Mouse (Mus musculus) thymus, postnatal 14 days (tissue): Measurements from ENCODE around the gene Pts.

Source experiments
- DNase-seq: peaks from one replicate; pipeline ENCODE4 v3.0.0; 2021

The Pts gene

DNA sequence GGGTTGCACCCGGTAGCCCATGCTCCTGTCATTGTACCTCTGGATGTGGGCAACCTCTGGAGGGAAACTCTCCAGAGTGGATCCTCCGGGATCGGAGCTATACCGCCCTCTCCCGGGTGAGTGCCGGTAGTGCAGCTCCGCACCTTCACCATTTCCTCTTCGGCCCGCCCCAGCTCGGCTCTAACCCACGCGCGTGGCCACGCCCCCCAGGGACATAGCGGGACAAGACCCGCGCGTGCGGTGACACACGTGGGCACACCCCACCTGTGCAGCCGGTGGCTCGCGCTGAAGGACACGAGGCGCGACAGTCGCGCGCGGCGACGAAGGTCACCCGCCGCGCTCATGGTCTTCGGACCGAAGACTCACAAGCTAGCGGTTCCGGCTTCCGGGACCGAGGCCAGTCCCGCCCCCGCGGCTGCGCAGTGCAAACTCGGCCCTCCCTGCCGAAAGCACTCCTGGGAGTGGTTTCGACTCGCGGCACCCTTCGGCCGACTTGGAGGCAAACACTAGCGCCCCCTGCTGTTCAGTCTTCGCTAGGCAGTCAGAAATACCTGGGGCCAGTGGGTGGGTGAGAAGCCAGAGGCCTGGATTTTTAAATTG lies at the start of gene Pts:
TSS of gene Pts (minus strand) at position 432 of the 600 bp plus-strand sequence.
- peak; percentile 98 for DNase-seq

GRCm38 (mm10) chr9:50569599-50570525 lies 41.3 kb upstream of the Pts start:
- DNase-seq = no peak

- no peak for DNase-seq
Observed at GRCm38 (mm10) chr9:50567881-50568280, 39.4 kb upstream of the Pts start.

GRCm38 (mm10) chr9:50567372-50567771 lies 38.8 kb upstream of the Pts start:
- no peak for DNase-seq

GRCm38 (mm10) chr9:50565940-50566339 lies 37.4 kb upstream of the Pts start:
- DNase-seq = no peak

DNA sequence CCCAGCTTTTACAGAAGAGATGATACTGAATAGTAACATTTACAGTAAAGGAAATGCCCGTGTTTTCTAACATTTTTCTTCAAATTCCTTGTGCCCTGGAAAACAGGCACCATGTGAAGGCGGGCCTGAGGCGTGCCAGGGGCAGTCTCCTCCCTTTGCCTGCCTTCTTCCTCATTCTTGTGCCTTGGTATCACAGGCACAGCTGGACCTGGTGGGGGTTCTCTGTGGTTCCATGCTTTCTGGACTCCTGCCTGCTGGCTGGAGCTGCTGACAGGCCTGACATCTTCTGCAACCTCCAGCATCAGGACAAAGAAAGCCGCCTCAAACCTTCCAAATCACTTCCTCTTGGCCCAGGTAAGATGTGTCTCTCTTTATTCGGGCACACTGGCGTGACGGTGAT lies 36.6 kb upstream of the Pts start:
- DNase-seq = no peak

DNA sequence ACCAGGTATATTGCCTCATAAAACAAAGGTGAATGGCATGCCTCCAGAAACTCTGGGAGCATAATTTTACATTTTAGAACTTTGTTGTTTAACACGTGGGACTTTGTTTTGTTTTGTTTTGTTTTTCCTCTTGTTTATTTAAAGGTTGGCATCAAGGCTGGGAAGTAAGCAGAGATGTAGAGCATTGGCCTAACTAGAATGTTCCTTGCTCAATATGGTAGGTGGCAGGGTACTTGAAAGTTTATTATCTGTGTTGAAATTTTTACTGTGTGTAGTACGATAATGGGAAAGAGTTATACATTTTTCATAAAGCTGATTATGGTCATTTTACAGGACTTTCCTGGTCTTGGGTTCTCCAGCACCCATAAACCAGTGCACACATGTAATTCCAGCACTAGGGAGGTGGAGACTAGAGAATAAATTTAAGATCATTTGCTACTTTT lies 33.4 kb upstream of the Pts start:
- DNase-seq = no peak

DNA sequence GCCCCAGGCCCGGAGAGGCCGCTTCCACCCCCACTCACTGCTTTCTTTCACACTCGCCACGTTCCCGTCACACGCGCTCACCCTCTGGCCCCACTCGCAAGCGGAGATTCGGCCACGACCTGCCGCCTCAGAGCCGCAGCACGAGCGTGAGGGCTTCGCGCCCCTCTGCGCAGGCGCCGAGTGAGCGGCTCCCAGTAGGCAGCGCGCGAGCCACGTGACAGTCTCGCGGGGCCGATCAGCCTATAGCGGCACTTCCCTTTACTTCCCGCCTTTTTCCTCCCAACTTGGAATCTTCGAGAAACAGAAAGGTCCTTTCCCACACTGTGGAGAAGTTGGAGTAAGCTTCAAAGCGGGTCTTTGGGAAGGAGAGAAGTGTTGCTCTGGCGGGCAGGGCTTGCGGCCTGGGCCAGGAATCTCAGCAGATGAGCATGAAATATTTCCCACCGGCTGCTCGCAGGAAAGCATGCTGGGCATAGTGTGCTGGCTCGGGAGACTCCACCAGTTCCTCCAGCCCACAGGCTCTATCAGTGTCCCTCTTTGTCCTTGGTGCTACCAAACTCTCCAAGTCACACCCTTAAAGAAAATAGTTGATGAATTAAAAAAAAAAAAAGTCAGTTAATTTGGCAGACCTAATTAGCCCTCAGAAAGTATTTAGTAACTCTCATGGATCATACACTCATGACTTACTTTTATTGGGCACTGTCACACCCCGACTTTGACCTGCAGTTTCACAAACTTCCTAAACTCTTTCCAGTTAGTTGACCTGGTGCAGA lies 32.8 kb upstream of the Pts start, which contains the start of gene Tex12:
TSS of gene Tex12 (minus strand) at position 181 of the 773 bp plus-strand sequence.
- DNase-seq = no peak

DNA sequence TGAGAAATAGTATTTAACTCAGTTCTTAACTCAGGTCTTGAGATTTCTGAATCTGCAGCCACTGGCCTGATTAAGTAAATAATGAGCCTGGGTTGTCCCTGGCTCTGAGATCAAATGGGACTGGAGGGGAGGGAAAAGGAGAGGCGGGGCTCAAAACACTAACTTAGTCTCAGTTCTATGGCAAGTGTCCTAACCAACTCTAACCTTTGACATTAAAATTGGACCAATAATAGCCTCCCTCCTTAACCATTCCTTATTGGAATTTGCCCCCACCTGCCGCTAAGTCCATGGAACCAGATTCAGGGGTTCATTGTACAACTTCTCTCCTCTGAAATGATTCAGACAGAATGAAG lies 26.5 kb upstream of the Pts start, which contains the start of gene Bco2:
TSS of gene Bco2 (minus strand) at position 88 of the 353 bp plus-strand sequence.
- DNase-seq = no peak

DNA sequence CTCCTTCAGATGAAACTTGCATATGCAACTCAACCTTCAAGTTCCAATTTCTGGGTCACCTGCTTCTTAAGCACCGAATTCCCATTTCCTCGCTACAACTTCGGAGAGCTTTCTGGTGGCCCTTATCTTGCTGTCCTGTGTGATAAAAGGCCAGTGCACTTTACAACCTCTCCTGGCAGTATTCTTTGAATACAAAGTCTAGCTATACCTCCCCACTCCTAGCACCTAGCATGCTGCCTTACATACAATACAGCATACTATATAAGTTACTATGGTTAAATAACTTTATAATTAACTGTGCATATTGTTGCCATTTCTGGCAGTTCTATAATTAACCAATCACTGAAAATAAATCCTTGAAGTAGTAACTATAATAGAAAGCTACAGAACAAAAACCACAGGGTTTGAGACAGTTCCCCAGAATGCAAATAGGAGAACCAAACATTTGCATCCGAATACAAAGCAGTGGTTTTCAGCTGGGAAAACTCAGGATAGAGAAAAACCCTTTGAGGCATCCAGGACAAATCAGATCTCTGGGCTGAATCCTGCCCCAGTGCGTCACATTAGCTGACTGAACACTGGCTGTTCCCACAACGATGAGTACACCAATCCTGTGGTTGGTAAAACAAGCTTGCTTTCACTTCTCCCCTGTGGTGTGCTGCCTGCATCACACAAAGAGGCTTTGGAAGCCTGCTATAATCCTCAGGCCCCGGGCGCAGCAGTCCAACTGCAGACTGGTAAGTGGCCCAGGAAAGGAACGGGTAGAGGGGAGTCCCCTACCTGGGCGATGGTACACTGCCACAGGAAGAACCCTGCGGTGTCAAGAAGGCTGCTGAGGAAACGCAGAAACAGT lies 25.9 kb upstream of the Pts start, which contains the start of gene Il18:
TSS of gene Il18 (plus strand) at position 587 of the 853 bp plus-strand sequence.
- peak; percentile 50 for DNase-seq

DNA sequence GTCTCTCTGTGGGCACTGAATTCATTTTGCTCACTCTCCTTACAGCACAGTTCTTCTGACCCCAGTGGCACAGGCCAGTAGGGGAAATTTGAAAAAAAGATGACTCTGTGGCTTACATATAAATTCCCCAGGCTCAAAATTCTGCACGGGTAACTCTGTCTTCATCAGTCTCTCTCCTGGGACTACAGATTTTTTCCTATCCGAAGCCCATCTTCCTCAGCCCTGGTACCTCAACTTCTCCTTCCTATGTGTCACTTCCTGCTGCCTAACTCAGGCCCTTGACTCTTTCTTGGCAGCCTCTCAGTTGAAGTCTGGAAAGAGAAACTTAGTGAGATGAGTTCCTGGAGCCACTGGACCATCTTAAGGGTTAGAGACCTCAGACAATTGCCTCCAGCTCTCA lies 25.0 kb upstream of the Pts start:
- DNase-seq = no peak

- DNase-seq = no peak
Observed at GRCm38 (mm10) chr9:50552206-50552605, 23.7 kb upstream of the Pts start.

- DNase-seq = no peak
Observed at GRCm38 (mm10) chr9:50548936-50549335, 20.4 kb upstream of the Pts start.

DNA sequence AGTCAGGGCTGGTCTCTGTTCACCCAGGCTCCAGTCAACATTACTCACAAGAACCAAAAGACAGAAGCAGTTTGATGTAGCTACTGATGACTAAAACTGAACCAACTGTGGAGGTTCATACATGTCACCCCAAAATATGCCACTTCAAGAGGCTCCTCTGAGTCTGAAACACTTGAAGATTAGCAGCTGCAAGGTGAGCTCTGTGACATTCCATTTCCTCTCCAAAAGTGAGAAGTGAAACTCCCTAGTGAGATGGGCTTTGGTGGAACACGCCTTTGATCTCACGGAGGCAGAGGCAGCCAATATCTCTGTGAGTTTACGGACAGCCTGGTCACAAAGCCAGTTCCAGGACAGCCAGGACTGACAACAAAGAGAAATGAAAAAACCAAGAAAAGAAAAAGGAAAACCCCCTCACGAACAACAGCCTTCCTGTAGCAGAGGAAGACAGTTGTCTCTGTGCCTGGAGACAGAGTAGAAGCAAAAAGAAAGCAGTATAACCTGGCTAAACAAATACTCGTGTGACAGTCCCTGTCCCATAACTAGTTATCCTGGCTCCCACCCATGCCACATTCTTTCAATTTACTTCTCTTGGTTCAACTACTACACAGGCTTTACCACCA lies 19.4 kb upstream of the Pts start:
- DNase-seq = peak; percentile 42

- no peak for DNase-seq
Observed at GRCm38 (mm10) chr9:50542401-50542800, 13.9 kb upstream of the Pts start.

DNA sequence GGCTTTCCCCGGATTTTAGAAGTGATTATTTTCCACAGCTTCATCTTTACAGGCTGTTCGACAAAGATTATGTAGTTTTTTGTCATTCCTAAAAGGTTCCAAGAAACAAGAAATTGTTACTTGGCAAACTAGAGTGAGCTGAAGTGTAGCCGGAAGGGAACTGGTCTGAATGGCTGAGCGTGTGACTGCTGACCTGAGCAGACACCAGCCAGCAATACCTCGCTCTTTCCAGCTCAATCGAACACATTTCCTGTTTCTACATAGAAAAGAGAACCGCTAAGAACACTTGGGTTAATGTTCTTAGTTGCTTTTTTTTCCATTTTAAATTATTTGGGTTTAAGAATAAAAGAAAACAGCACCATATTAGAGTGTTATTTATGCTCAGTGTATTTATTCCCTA lies 11.6 kb upstream of the Pts start:
- DNase-seq = no peak

- no peak for DNase-seq
Observed at GRCm38 (mm10) chr9:50537295-50537694, 8.8 kb upstream of the Pts start.

DNA sequence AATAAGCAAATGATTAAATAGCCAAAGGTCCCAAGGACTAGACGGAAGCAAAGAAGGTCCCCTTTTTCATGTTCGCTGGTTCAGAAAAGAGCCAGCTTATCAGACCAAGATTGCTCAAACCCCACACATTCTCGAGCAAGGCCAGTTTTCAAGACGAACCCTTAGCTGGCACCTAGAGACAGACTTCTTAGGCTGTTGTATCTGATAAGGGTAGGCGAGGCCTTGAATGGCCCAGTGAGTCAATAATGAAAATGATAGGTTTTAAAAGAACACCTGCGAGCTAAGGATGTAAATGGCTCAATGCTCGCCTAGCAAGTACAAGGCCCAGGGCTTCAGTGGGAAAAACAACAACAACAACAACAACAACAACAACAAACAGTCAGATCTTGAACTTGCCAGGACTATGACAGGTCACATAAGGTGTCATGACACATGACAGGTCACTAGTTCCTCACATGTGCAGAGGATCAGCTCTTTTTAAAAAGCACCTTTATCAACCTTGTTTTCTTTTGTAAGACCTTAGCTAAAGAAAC lies 8.1 kb upstream of the Pts start:
- DNase-seq = no peak

- no peak for DNase-seq
Observed at GRCm38 (mm10) chr9:50535930-50536329, 7.4 kb upstream of the Pts start.

- no peak for DNase-seq
Observed at GRCm38 (mm10) chr9:50533791-50534190, 5.3 kb upstream of the Pts start.

GRCm38 (mm10) chr9:50533328-50533727 lies 4.8 kb upstream of the Pts start:
- peak; percentile 73 for DNase-seq

GRCm38 (mm10) chr9:50530890-50531289 lies 2.4 kb upstream of the Pts start:
- peak; percentile 51 for DNase-seq
